Mouse (Mus musculus): ENCODE measurements around the gene Clip3.

Gene Clip3

GRCm38 (mm10) chr7:30295103-30295502 is 3.6 kb downstream of the Clip3 start:
- DNase-seq (ENCODE audit: low spot score) = no peak

GRCm38 (mm10) chr7:30296816-30297215 is 5.3 kb downstream of the Clip3 start:
- no peak for DNase-seq (ENCODE audit: low spot score)

- DNase-seq (ENCODE audit: low spot score) = no peak
These were observed 5.7 kb downstream of the Clip3 start for GRCm38 (mm10) chr7:30297266-30297665.

DNA sequence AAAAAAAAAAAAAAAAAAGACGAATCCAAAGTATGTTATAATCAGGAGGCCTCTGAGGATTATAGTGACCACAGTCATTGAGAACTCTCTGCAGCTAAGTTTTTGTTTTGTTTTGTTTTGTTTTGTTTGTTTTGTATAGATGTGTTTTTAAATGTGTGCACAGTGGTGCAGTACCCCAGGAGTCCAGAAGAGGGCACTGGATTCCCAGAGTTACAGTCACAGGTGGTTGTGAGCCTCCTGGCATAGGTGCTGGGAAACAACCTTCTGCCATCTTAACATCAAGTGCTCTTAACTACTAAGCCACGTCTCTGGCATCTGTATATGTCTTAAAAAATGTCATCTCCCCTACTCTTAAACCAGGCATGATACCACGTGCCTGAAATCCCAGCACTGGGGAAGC is 9.4 kb downstream of the Clip3 start:
- peak; percentile 47 for DNase-seq (ENCODE audit: low spot score)

GRCm38 (mm10) chr7:30306083-30306779 is 14.7 kb downstream of the Clip3 start:
- no peak for DNase-seq (ENCODE audit: low spot score)

GRCm38 (mm10) chr7:30308076-30309005 is 16.8 kb downstream of the Clip3 start, which contains the start of gene Alkbh6:
Gene Alkbh6 (plus strand): TSS chr7:30308717.
- peak; percentile 85 for DNase-seq (ENCODE audit: low spot score)

DNA sequence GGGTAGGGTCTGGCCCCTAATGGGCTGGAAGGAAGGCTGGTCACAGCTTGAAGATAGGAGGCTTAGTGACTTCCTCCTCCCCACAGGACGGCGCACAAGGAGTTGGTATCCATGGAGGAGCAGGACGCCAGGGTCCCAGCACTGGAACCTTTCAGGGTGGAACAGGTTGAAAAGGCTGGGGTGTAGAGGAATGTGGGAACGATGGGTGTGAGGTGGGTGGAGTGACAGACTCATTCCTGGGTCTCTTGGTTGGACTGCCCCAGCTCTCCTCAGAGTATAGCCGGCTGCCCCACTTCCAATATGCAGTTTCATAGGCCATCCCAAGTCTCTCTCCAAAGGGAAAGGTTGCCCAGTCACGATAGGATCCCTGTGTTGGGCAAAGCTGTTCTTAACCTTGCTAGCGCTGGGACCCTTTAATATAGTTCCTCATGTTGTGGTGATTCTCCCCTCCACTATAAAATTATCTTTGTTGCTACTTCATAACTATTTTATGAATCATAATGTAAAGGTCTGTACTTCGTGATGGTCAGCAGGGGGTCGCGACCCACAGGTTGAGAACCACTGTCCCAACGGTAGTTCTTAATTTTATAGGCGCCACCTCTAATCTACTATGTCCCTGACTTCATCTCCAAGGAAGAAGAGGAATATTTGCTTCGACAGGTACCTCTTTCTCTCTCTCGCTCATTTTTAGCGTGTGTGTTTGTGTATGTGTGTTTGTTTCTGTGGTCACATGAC is 18.0 kb downstream of the Clip3 start:
- no peak for DNase-seq (ENCODE audit: low spot score)

GRCm38 (mm10) chr7:30310136-30310535 is 18.6 kb downstream of the Clip3 start:
- no peak for DNase-seq (ENCODE audit: low spot score)

GRCm38 (mm10) chr7:30313666-30314320 is 22.3 kb downstream of the Clip3 start:
- DNase-seq (ENCODE audit: low spot score) = no peak

GRCm38 (mm10) chr7:30314721-30315155 is 23.2 kb downstream of the Clip3 start, which contains the start of gene Syne4:
Gene Syne4 (plus strand): TSS chr7:30314807.
- no peak for DNase-seq (ENCODE audit: low spot score)

- no peak for DNase-seq (ENCODE audit: low spot score)
These were observed 24.3 kb downstream of the Clip3 start for GRCm38 (mm10) chr7:30315559-30316529.

GRCm38 (mm10) chr7:30318142-30318541 is 26.6 kb downstream of the Clip3 start:
- no peak for DNase-seq (ENCODE audit: low spot score)

GRCm38 (mm10) chr7:30320946-30321345 is 29.4 kb downstream of the Clip3 start:
- DNase-seq (ENCODE audit: low spot score) = no peak

DNA sequence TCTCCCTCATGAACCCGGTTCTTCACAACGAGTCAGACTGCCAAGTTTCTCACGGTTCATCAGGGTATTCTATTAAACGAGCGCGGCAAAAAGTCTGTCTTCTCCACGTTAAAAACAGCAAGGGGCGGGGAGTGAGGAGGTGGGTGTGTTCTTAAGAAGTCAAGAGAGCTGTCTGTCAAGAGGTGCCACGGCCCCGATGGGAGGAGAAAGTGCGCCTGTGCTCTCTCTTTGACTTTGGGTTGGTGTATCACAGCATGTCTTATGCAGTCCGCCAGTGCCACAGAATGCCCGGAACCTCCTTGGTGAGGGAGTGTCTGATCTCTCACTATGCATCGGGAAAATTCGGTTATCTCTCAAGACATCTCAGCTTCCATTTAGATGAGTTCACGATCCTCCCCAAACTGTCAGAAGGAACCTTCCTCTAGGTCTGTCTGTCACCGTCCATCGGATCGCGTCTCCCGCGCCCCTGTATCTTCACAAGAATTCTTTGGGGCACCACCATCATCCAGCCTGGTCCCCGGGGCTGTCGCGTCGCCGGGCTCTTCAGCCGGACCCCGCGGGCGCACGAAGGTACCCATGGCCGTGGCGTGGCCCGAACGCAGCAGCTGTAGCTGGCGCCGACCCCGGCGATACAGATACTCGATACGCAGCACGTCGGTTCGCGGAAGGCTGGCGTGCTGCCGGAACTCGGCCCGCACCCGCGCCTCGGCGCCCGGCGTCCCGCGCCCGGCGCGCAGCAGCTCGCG is 30.2 kb downstream of the Clip3 start, which contains the start of gene E130208F15Rik:
E130208F15Rik (plus strand) TSS at position 202 of the 746 bp plus-strand sequence.
- DNase-seq (ENCODE audit: low spot score) = peak; percentile 83

GRCm38 (mm10) chr7:30322285-30322667 is 30.7 kb downstream of the Clip3 start:
- peak; percentile 95 for DNase-seq (ENCODE audit: low spot score)

- DNase-seq (ENCODE audit: low spot score) = peak; percentile 50
These were observed 31.3 kb downstream of the Clip3 start for GRCm38 (mm10) chr7:30322865-30323264.

DNA sequence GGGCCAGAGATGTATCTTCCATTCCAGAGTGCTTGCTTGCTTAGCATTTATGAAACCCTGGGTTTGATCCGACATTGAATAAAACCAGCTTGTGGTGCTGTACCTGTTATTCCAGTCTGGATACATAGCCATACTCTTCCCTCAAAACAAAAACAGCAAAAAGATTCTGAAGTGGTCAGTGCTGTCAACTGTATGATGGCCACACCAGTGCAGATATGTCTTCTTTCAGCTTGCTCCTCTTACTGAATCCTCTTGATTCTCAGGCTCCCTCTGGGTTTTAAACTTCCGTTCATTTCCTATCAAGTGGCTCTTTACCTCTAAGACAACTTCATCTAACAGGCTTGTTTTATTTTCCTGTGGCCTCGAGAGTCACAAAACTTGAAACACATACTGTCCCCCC is 32.3 kb downstream of the Clip3 start, which contains the start of gene Sdhaf1:
Sdhaf1 (minus strand) TSS at position 101 of the 400 bp plus-strand sequence.
- DNase-seq (ENCODE audit: low spot score) = no peak

- DNase-seq (ENCODE audit: low spot score) = no peak
These were observed 32.9 kb downstream of the Clip3 start for GRCm38 (mm10) chr7:30324300-30324944.

DNA sequence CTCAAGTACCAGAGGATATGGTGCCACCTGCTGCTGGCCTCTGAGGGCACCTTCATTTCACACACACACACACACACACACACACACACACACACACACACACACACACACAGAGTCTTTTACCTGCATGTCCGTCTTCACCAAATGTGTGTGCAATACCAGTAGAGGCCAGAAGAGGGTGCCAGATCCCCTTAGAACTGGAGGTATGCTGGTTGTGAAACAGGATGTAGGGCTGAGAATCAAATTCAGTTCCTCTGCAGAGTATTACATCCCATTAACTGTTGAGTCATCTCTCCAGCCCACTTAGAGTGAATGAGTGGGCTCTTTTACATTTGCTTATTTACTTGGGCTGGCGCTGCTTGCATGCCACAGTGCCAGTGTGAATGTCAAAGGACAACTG is 33.8 kb downstream of the Clip3 start:
- peak; percentile 67 for DNase-seq (ENCODE audit: low spot score)
